Mouse (Mus musculus) 416B (cell line): Measurements from ENCODE around the gene Gm20388.

ENCODE experiments used
- DNase-seq: peaks from one replicate; pipeline ENCODE4 v3.0.0; 2011; ENCODE audit warnings: low read depth

The Gm20388 gene

GRCm38 (mm10) chr8:120437666-120438395, 527.2 kb downstream of the Gm20388 start:
- peak; percentile 61 for DNase-seq

GRCm38 (mm10) chr8:120439309-120439708, 528.7 kb downstream of the Gm20388 start:
- no peak for DNase-seq

GRCm38 (mm10) chr8:120440739-120441138, 530.1 kb downstream of the Gm20388 start:
- no peak for DNase-seq

GRCm38 (mm10) chr8:120441637-120442036, 531.0 kb downstream of the Gm20388 start:
- no peak for DNase-seq

- DNase-seq, result no peak
Observed at GRCm38 (mm10) chr8:120442306-120443003, 531.8 kb downstream of the Gm20388 start.

GRCm38 (mm10) chr8:120445249-120445648, 534.6 kb downstream of the Gm20388 start:
- DNase-seq, result peak; percentile 77

- no peak for DNase-seq
Observed at GRCm38 (mm10) chr8:120448131-120448530, 537.5 kb downstream of the Gm20388 start.

GRCm38 (mm10) chr8:120449139-120449538, 538.5 kb downstream of the Gm20388 start:
- DNase-seq, result no peak

- DNase-seq, result no peak
Observed at GRCm38 (mm10) chr8:120449608-120450031, 539.0 kb downstream of the Gm20388 start.

- no peak for DNase-seq
Observed at GRCm38 (mm10) chr8:120452111-120452510, 541.5 kb downstream of the Gm20388 start.

GRCm38 (mm10) chr8:120454404-120454803, 543.8 kb downstream of the Gm20388 start:
- DNase-seq, result no peak

GRCm38 (mm10) chr8:120460375-120460774, 549.7 kb downstream of the Gm20388 start:
- DNase-seq, result no peak

- DNase-seq, result no peak
Observed at GRCm38 (mm10) chr8:120462119-120462551, 551.5 kb downstream of the Gm20388 start.

GRCm38 (mm10) chr8:120462611-120463010, 552.0 kb downstream of the Gm20388 start:
- DNase-seq, result peak; percentile 56

GRCm38 (mm10) chr8:120463918-120464584, 553.4 kb downstream of the Gm20388 start:
- DNase-seq, result no peak

- DNase-seq, result no peak
Observed at GRCm38 (mm10) chr8:120464585-120464937, 553.9 kb downstream of the Gm20388 start.

- no peak for DNase-seq
Observed at GRCm38 (mm10) chr8:120465710-120466109, 555.1 kb downstream of the Gm20388 start.

- no peak for DNase-seq
Observed at GRCm38 (mm10) chr8:120466266-120466665, 555.6 kb downstream of the Gm20388 start.

- DNase-seq, result no peak
Observed at GRCm38 (mm10) chr8:120467598-120467997, 557.0 kb downstream of the Gm20388 start.

- DNase-seq, result no peak
Observed at GRCm38 (mm10) chr8:120470170-120470569, 559.5 kb downstream of the Gm20388 start.

GRCm38 (mm10) chr8:120471166-120471565, 560.5 kb downstream of the Gm20388 start:
- peak; percentile 62 for DNase-seq

- no peak for DNase-seq
Observed at GRCm38 (mm10) chr8:120471752-120472151, 561.1 kb downstream of the Gm20388 start.

- DNase-seq, result no peak
Observed at GRCm38 (mm10) chr8:120472230-120472629, 561.6 kb downstream of the Gm20388 start.
